In the genomic region with DNA sequence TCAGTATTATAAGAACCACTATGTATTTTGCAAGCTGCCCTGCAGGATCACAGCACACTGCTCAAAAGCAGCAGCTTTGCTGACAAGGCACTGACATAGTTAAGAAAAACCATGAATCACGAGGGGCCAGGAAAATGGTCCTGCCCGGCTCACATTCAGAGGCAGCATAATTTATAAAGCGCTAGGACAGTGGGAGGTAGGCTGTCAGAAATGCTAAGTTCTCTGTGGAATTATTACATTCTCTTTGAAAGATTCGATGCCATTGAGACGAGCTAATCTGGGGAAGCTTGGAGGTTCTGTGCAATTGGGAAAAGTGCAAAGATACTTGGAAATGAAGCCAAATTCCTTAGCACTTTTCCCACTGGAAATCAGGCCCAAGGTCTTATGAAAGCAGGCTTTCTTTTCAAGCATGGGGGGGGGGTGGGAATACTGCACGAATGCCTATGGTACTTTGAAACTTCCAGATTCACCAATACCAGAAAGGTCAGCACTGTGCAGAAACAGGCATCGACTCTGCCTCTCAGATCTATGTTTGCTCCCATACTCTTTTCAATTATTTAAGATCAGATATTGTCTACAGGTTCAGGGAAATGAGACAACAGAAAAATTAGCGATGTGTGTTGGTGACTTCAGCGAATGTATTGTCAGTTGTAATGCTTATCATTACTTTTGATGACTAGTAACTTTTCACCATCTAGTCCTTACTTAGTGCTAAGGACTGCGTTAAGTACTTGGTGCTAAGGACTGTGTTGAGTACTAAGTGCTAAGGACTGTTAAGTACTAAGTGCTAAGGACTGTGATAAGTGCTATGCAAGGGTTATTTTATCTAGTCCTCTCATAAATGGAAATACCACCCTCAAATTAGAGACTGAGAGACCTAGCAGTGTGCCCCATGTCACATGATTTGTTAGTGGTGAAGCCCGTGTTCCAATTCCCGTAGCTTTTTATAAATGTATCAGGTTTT, we compare ENCODE assay signal across 9 mouse cellular contexts. TPM values are rescaled to one million over a fixed set of nuclear protein-coding genes. Genes with fewer than 3 reads are reported as not detected.
DNase-seq lines count a peak whose midpoint lies in the region; ATAC-seq and TF ChIP-seq lines count a peak whose summit lies in the region.
"Had no signal": no experiment of that assay in that cellular context is flagged by ENCODE, and none has a peak within 500 bp of the region (broad histone marks: within the 10 kb centered on the region; RNA-seq: fewer than 3 reads in every experiment).

No protein-coding gene starts in this region.

- H3K27ac ChIP-seq in embryonic facial prominence, embryonic 10.5 days (replicated peaks): 0 out of 2 replicates have a peak overlapping the region, but pooled peaks have one; percentile 7
- no peak overlapping the region for H3K27ac ChIP-seq in hindbrain, embryonic 11.5 days (ENCODE audit: low read depth, low read length)
- no peak overlapping the region for H3K27ac ChIP-seq in cerebellum, adult 2 months (ENCODE audit: insufficient read depth, low read length)

- WGBS in embryonic facial prominence, embryonic 10.5 days: 68% methylated on average over 12 of the region's 12 CpGs
- 60% methylated on average over 12 of the region's 12 CpGs for WGBS in hindbrain, embryonic 11.5 days
- 68% methylated on average over 12 of the region's 12 CpGs for WGBS in cerebellum, adult 2 months

- DNase-seq in left cerebral cortex, adult 11 months (ENCODE audit: low spot score): peak; percentile 25
- no peak for DNase-seq in left cerebral cortex, postnatal 10 days (ENCODE audit: extremely low spot score in 1 of 2, low spot score in 2 of 2)
- DNase-seq in embryonic facial prominence, embryonic 10.5 days (ENCODE audit: low spot score): no peak
- DNase-seq in hindbrain, embryonic 11.5 days (ENCODE audit: low spot score): peak; percentile 25
- DNase-seq in cerebellum, postnatal 36 days: no peak
- no peak for DNase-seq in yolk sac, embryonic 10.5 days (ENCODE audit: low spot score)
- no peak for DNase-seq in cerebellum, adult 2 months
- DNase-seq: thymus, postnatal 14 days had no signal

- ATAC-seq in hindbrain, embryonic 11.5 days (ENCODE audit: low FRiP score): peak; percentile 38; the same call in 1 of the 2 replicates

- intact Hi-C loops in left cerebral cortex, postnatal 10 days (cut with DNase I): loop anchor here (2.0 kb wide), 1 partner anchor 15 kb away; no protein-coding TSS in a partner anchor

- TF ChIP-seq CTCF in cerebellum, adult 2 months (IDR thresholded peaks at IDR 0.05; ENCODE audit: borderline replicate concordance, insufficient read depth, low read depth, low read length): no peak

- peaks cover 11% of the 10 kb centered on the region for H3K4me1 ChIP-seq in embryonic facial prominence, embryonic 10.5 days
- no peaks in the 10 kb centered on the region for H3K4me1 ChIP-seq in hindbrain, embryonic 11.5 days (replicated peaks; ENCODE audit: control insufficient read depth, insufficient read depth, low read length)
- no peaks in the 10 kb centered on the region for H3K4me1 ChIP-seq in cerebellum, adult 2 months (ENCODE audit: control insufficient read depth, insufficient read depth, low read length)

- no peaks in the 10 kb centered on the region for H3K9me3 ChIP-seq in embryonic facial prominence, embryonic 10.5 days
- H3K9me3 ChIP-seq in hindbrain, embryonic 11.5 days (ENCODE audit: control insufficient read depth, low read length): no peaks in the 10 kb centered on the region

- no peak overlapping the region for H3K9ac ChIP-seq in hindbrain, embryonic 11.5 days (ENCODE audit: low read depth, low read length)

- H3ac ChIP-seq in myocyte (ENCODE audit: control insufficient read depth, insufficient read length): no peak overlapping the region

- no peaks in the 10 kb centered on the region for H3K27me3 ChIP-seq in embryonic facial prominence, embryonic 10.5 days (replicated peaks; ENCODE audit: low read depth, poor library complexity, severe bottlenecking)
- no peaks in the 10 kb centered on the region for H3K27me3 ChIP-seq in hindbrain, embryonic 11.5 days (ENCODE audit: control insufficient read depth, insufficient read depth, low read length)
- H3K27me3 ChIP-seq in myocyte (ENCODE audit: control insufficient read depth, insufficient read depth, insufficient read length): no peaks in the 10 kb centered on the region
- H3K27me3 ChIP-seq in cerebellum, adult 2 months (ENCODE audit: control insufficient read depth, insufficient read depth, low read length): no peaks in the 10 kb centered on the region; the same call in 1 of the 2 replicates

- no peak for TF ChIP-seq POLR2A in myocyte (IDR thresholded peaks at IDR 0.05; ENCODE audit: insufficient read length, low read depth)
- no peak for TF ChIP-seq POLR2A in cerebellum, adult 2 months (IDR thresholded peaks at IDR 0.05; ENCODE audit: borderline replicate concordance, insufficient read depth, low read length)

- no peaks in the 10 kb centered on the region for H3K79me2 ChIP-seq in myocyte (ENCODE audit: control insufficient read depth, insufficient read depth)

- no peaks in the 10 kb centered on the region for H3K36me3 ChIP-seq in embryonic facial prominence, embryonic 10.5 days (replicated peaks)
- no peaks in the 10 kb centered on the region for H3K36me3 ChIP-seq in hindbrain, embryonic 11.5 days (ENCODE audit: control insufficient read depth, insufficient read depth, low read length)
- no peaks in the 10 kb centered on the region for H3K36me3 ChIP-seq in myocyte (ENCODE audit: control insufficient read depth, insufficient read depth)

- no peak overlapping the region for H3K4me2 ChIP-seq in hindbrain, embryonic 11.5 days (replicated peaks; ENCODE audit: low read depth, low read length)
- peak overlapping the region; percentile 75 for H3K4me2 ChIP-seq in myocyte (ENCODE audit: low read depth)

- H3K4me3 ChIP-seq in embryonic facial prominence, embryonic 10.5 days: no peak overlapping the region
- no peak overlapping the region for H3K4me3 ChIP-seq in hindbrain, embryonic 11.5 days (ENCODE audit: low read depth, low read length)
- H3K4me3 ChIP-seq in myocyte: no peak overlapping the region
- no peak overlapping the region for H3K4me3 ChIP-seq in cerebellum, adult 2 months (replicated peaks; ENCODE audit: insufficient read depth, low read depth, low read length)

TF ChIP-seq in myocyte, 11 proteins besides CTCF, POLR2A, EP300 and RAD21:
- TF ChIP-seq TCF12 (IDR thresholded peaks at IDR 0.05; ENCODE audit: insufficient read depth, poor library complexity, severe bottlenecking) (no peak), POLR2AphosphoS2 (IDR thresholded peaks at IDR 0.05; ENCODE audit: insufficient read length, low read depth) (no peak), MAX (IDR thresholded peaks at IDR 0.05; ENCODE audit: low read depth) (no peak), REST (IDR thresholded peaks at IDR 0.05; ENCODE audit: insufficient read depth, insufficient read length) (no peak), MYOG (IDR thresholded peaks at IDR 0.05; ENCODE audit: control insufficient read depth in 1 of 3, insufficient read depth in 1 of 3, insufficient read length in 2 of 3, low read depth in 2 of 3) (no peak), MYOD1 (IDR thresholded peaks at IDR 0.05; ENCODE audit: control insufficient read depth in 1 of 3, insufficient read length in 2 of 3, low read depth in 2 of 3) (no peak), SRF (IDR thresholded peaks at IDR 0.05; ENCODE audit: control insufficient read depth, insufficient read length, low read depth) (no peak), E2F4 (IDR thresholded peaks at IDR 0.05; ENCODE audit: insufficient read depth) (no peak), CEBPB (IDR thresholded peaks at IDR 0.05; ENCODE audit: insufficient read depth, poor library complexity, severe bottlenecking) (no peak), TCF3 (IDR thresholded peaks at IDR 0.05; ENCODE audit: insufficient read length, low read depth) (no peak), USF1 (IDR thresholded peaks at IDR 0.05; ENCODE audit: low read depth) (no peak)

RNA-seq across cellular contexts. Expression of gene Ssbp2, which starts 28.4 kb away (rescaled TPM):
- total RNA-seq in left cerebral cortex, postnatal 10 days (2021): 100 to 1,000 TPM; 177 to 178 TPM
- 142 and 160 TPM in 2 replicates for polyA plus RNA-seq in embryonic facial prominence, embryonic 10.5 days (2016; fragmentation: Nextera tagmentation; extraction: Ambion mirVana)
- polyA plus RNA-seq in hindbrain, embryonic 11.5 days (2014; fragmentation: Nextera tagmentation; extraction: Ambion mirVana): 152 and 153 TPM in 2 replicates
- 52.1 TPM for polyA plus RNA-seq in myocyte (2012; fragmentation: generic; extraction: Trizol)
- 73.0 and 75.2 TPM in 2 replicates for polyA plus RNA-seq in cerebellum, adult 2 months (2012; rRNA removed)

Comparison
In these comparisons a context has a peak if more than half of its experiments do, and no peak if none do; other contexts are left out.
1. DNase-seq: peak in left cerebral cortex, adult 11 months (single experiment) and hindbrain, embryonic 11.5 days (single experiment); none in left cerebral cortex, postnatal 10 days (0 of 2), embryonic facial prominence, embryonic 10.5 days (single experiment), cerebellum, postnatal 36 days (0 of 2), yolk sac, embryonic 10.5 days (single experiment) and cerebellum, adult 2 months (0 of 2).